Mouse (Mus musculus): Measurements from ENCODE around the gene Narf.

DNA sequence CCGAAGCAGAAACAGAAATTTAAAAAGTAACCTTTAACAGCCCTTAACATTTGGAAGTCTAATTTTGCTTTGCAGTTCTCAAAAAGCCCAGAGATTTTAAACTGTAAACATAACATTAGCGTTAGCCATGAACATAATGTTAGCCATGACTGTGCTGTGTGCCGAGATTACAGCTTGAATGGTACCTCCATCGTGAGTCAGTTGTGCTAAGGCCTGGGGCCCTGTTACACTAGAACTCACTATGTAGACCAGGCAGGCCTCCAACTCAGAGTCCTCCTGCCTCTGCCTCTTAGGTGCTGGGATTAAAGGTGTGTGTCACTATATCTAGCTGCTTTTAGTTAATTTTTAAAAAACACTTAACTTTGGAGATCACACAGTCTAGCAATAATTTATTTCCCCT, 5.9 kb upstream of the Narf start:
- TF ChIP-seq POLR2A (IDR thresholded peaks at IDR 0.05; ENCODE audit: low read depth, low read length), result no peak
- no peak for TF ChIP-seq CTCF (IDR thresholded peaks at IDR 0.05; ENCODE audit: borderline replicate concordance, insufficient read depth, low read length)

All from embryonic fibroblast, embryonic 13.5 days (primary cell).